Mouse (Mus musculus): Measurements from ENCODE around the gene Dmd. TPM values are rescaled to one million over a fixed set of nuclear protein-coding genes. Genes with fewer than 3 reads are reported as not detected.

The Dmd gene
- 20.6 and 22.3 TPM in 2 replicates for polyA plus RNA-seq (2012; rRNA removed)

GRCm38 (mm10) chrX:82948630-82949029 is at the start of gene Dmd:
Gene Dmd, plus strand, starts transcription at chrX:82948870.

GRCm38 (mm10) chrX:83487598-83487997 is 538.9 kb downstream of the Dmd start, which contains the start of gene Tsga8:
Gene Tsga8, minus strand, starts transcription at chrX:83487924.

GRCm38 (mm10) chrX:85249379-85249778 is 2300.7 kb downstream of the Dmd start, which contains the start of gene Fthl17a:
Gene Fthl17a, plus strand, starts transcription at chrX:85249679.

